Mouse (Mus musculus) liver, embryonic 12.5 days (tissue): ENCODE data around the gene Golim4. TPM values are rescaled to one million over a fixed set of nuclear protein-coding genes. Genes with fewer than 3 reads are reported as not detected.

ENCODE experiments used
- ATAC-seq: fragments of 200-750 bp; cut with Nextera tagmentation; 2 replicates; pipeline ENCODE4 v1.8.0; 2017; ENCODE audit warnings: moderate number of reproducible peaks, mild to moderate bottlenecking, moderate library complexity
- H3K27ac ChIP-seq: fragments of 300-500 bp; sonication (generic); 2 replicates; pipeline ENCODE4 v1.5.1; 2016; ENCODE audit warnings: mild to moderate bottlenecking
- H3K27me3 ChIP-seq: fragments of 300-500 bp; sonication (generic); replicated peaks from 2 replicates; pipeline ENCODE4 v1.6.1; 2016; ENCODE audit warnings: mild to moderate bottlenecking, moderate library complexity
- H3K36me3 ChIP-seq: fragments of 300-500 bp; sonication (generic); 2 replicates; pipeline ENCODE4 v1.6.1; 2016; ENCODE audit warnings: mild to moderate bottlenecking, moderate library complexity
- H3K4me1 ChIP-seq: fragments of 300-500 bp; sonication (generic); 2 replicates; pipeline ENCODE4 v1.6.1; 2016
- H3K4me2 ChIP-seq: fragments of 300-500 bp; sonication (generic); 2 replicates; pipeline ENCODE4 v1.6.1; 2016; ENCODE audit warnings: mild to moderate bottlenecking, moderate library complexity
- H3K4me3 ChIP-seq: fragments of 300-500 bp; sonication (generic); 2 replicates; pipeline ENCODE4 v1.5.1; 2016; ENCODE audit warnings: mild to moderate bottlenecking, moderate library complexity
- H3K9ac ChIP-seq: fragments of 300-500 bp; sonication (generic); 2 replicates; pipeline ENCODE4 v1.6.1; 2016; ENCODE audit warnings: mild to moderate bottlenecking, moderate library complexity
- H3K9me3 ChIP-seq: fragments of 300-500 bp; sonication (generic); replicated peaks from 2 replicates; pipeline ENCODE4 v1.6.1; 2016; ENCODE audit warnings: mild to moderate bottlenecking, moderate library complexity
- whole genome bisulfite sequencing: fragments of 180-500 bp; shearing (Covaris S2); methylation state at CpG from one replicate; pipeline ENCODE4 v1.1.7; 2016; ENCODE audit not compliant: insufficient replicate concordance; 5-methylcytosine and 5-hydroxymethylcytosine counted together
- polyA plus RNA-seq: library from polyadenylated mRNA; unstranded; fragments of >200 nt; fragmentation: Nextera tagmentation; extraction: Ambion mirVana; gene quantifications from 2 replicates; pipeline ENCODE4 v1.2.1, GENCODE M21; 2016

The Golim4 gene
- polyA plus RNA-seq, 1 experiment from 2014 or later = 26.0 TPM

GRCm38 (mm10) chr3:75835286-75835967, 121.3 kb downstream of the Golim4 start:
- WGBS = 64% methylated on average over 5 of the region's 5 CpGs
- Histone ChIP-seq H3K36me3 (no peaks in the 10 kb centered on the region), H3K4me2 (no peak overlapping the region), H3K4me1 (no peaks in the 10 kb centered on the region), H3K9me3 (no peaks in the 10 kb centered on the region), H3K27me3 (no peaks in the 10 kb centered on the region), H3K9ac (no peak overlapping the region), H3K27ac (no peak overlapping the region), H3K4me3 (no peak overlapping the region)
- ATAC-seq = no peak

GRCm38 (mm10) chr3:75834827-75835226, 121.9 kb downstream of the Golim4 start:
- Histone ChIP-seq H3K4me2 (no peak overlapping the region), H3K4me1 (no peaks in the 10 kb centered on the region), H3K27ac (no peak overlapping the region), H3K27me3 (no peaks in the 10 kb centered on the region), H3K9ac (no peak overlapping the region), H3K4me3 (no peak overlapping the region), H3K9me3 (no peaks in the 10 kb centered on the region), H3K36me3 (no peaks in the 10 kb centered on the region)
- ATAC-seq = no peak
- WGBS = 72% methylated on average over 2 of the region's 2 CpGs

Other genes starting within 250 kb of the Golim4 start
- not detected in 2 replicates for gene Gm29133, start 208.8 kb downstream of the Golim4 start, polyA plus RNA-seq
- gene Fstl5, start 117.3 kb upstream of the Golim4 start, polyA plus RNA-seq = not detected in 2 replicates